Mouse (Mus musculus): ENCODE results near the gene Gm3512. TPM values are rescaled to one million over a fixed set of nuclear protein-coding genes. Genes with fewer than 3 reads are reported as not detected.

The Gm3512 gene
- total RNA-seq (2023), result not detected

GRCm38 (mm10) chr14:7174483-7174971 lies at the start of gene Gm3512:
Gene Gm3512 (minus strand): TSS chr14:7174533.

GRCm38 (mm10) chr14:7194440-7194839 lies 20.1 kb upstream of the Gm3512 start, which contains the start of gene Gm16434:
Gene Gm16434 (minus strand): TSS chr14:7194540.

DNA sequence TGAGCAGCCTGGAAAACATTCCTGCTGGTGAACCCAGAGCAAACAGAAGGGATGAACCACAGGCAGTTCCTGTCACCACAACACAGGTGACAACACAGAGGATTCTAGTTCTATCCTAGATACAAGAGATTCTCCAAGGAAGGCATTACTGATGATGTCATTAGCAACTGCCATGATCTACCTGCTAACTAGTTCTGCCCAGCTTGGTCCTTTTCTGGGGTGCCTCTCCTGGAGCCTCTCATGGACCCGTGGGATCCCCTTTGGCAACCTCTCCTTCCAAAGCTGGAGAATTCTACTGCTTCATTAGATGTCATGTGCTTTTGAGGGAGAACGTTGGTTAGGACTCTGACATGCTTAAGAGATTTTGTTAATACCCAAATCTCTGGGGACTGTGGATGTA lies 49.0 kb downstream of the Gm3512 start, which contains the start of gene Gm6676:
Gm6676 (minus strand) TSS at position 101 of the 400 bp plus-strand sequence.

Other genes starting within 250 kb of the Gm3512 start
- gene Gm6356, start 200.7 kb downstream of the Gm3512 start, total RNA-seq (2023), result not detected
- gene Gm10406, start 147.1 kb downstream of the Gm3512 start, total RNA-seq (2023), result not detected
- not detected for gene Gm3685, start 129.6 kb downstream of the Gm3512 start, total RNA-seq (2023)
- gene Gm3696, start 73.9 kb downstream of the Gm3512 start, total RNA-seq (2023), result not detected
- gene Gm6676, start 49.1 kb downstream of the Gm3512 start, total RNA-seq (2023), result not detected
- not detected for gene Gm16434, start 20.0 kb upstream of the Gm3512 start, total RNA-seq (2023)
- not detected for gene Gm3727, start 90.2 kb upstream of the Gm3512 start, total RNA-seq (2023)
- gene Gm3739, start 140.5 kb upstream of the Gm3512 start, total RNA-seq (2023), result 0.37 TPM
- gene Gm5797, start 157.9 kb upstream of the Gm3512 start, total RNA-seq (2023), result not detected
- gene Gm8374, start 190.6 kb upstream of the Gm3512 start, total RNA-seq (2023), result not detected